Mouse (Mus musculus) heart, adult 2 months (tissue): ENCODE results near the gene Rnf181.

Source experiments
- CTCF ChIP-seq: fragments of 200-600 bp; IDR thresholded peaks from 2 replicates; pipeline ENCODE4 v1.8.1; 2022; ENCODE audit warnings: antibody characterized with exemption, mild to moderate bottlenecking, moderate library complexity
- EP300 ChIP-seq: fragments of 200-500 bp; IDR thresholded peaks from 2 replicates; pipeline ENCODE4 v1.6.1; 2011; ENCODE audit warnings: low read depth, low read length, control low read depth; ENCODE audit not compliant: insufficient read depth
- POLR2A ChIP-seq: fragments of 200-500 bp; IDR thresholded peaks from 2 replicates; pipeline ENCODE4 v1.6.1; 2011; ENCODE audit warnings: mild to moderate bottlenecking, low read depth, low read length, control low read depth; ENCODE audit not compliant: insufficient read depth

GRCm38 (mm10) chr6:72392341-72392740 lies 25.6 kb upstream of the Rnf181 start:
- no peak for TF ChIP-seq CTCF
- TF ChIP-seq POLR2A: no peak
- no peak for TF ChIP-seq EP300
